Mouse (Mus musculus): Measurements from ENCODE around the gene Ranbp17. TPM values are rescaled to one million over a fixed set of nuclear protein-coding genes. Genes with fewer than 3 reads are reported as not detected.
A peak's percentile ranks its signal among the peaks of the same experiment; 100 is the strongest.

The Ranbp17 gene
- 1 to 10 TPM; 7.4 to 7.6 TPM for total RNA-seq (2021)
- long read RNA-seq, experiment 1, full-length matches to known transcripts: 5 of 8 reads
- long read RNA-seq, experiment 1, partial matches to known transcripts: 0 of 8 reads
- long read RNA-seq, experiment 1, other reads (novel, unspliced or antisense): 3 of 8 reads
- long read RNA-seq, experiment 2, full-length matches to known transcripts: 1 of 3 reads
- long read RNA-seq, experiment 2, partial matches to known transcripts: 0 of 3 reads
- long read RNA-seq, experiment 2, other reads (novel, unspliced or antisense): 2 of 3 reads

- H3K4me3 ChIP-seq: peak within 1 kb of the TSS; percentile 94
- peak; percentile 41 to 43 for DNase-seq (ENCODE audit: extremely low spot score in 1 of 2, low spot score in 2 of 2)
- TF ChIP-seq CTCF (IDR thresholded peaks at IDR 0.05): no peak
- H3K27ac ChIP-seq: peak within 1 kb of the TSS; percentile 73
- intact Hi-C loops (cut with DNase I): no loop called here
Measured at GRCm38 (mm10) chr11:33513376-33513991, at the start of gene Ranbp17. Ranbp17 (minus strand) TSS chr11:33513746.

DNA sequence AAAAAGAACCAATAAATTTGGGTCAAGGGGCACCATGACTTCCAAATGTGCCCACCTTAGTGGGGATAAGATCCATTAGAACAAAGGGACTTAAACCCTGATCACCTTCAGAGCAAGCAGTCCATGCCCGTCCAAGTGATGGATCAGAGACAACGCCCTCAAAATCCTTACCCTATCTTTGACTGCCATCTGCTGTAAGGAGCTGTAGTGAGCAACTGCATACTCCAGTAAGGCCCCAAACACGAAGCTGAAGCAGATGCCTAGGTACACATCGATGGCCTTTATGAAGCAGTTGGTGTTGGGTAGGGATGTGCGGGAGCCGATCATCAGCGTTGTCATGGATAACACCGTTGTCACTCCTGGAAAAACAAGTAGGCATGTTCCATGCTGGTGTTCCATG, 40.6 kb upstream of the Ranbp17 start:
- no peak overlapping the region for H3K4me3 ChIP-seq
- no peak for DNase-seq (ENCODE audit: extremely low spot score in 1 of 2, low spot score in 2 of 2)
- H3K27ac ChIP-seq: no peak overlapping the region
- intact Hi-C loops (cut with DNase I): loop anchor here (1.0 kb wide), 1 partner anchor 378 kb away; no protein-coding TSS in a partner anchor
- TF ChIP-seq CTCF (IDR thresholded peaks at IDR 0.05): peak; percentile 56

- intact Hi-C loops (cut with DNase I): no loop called here
- H3K27ac ChIP-seq: no peak overlapping the region
- no peak for TF ChIP-seq CTCF (IDR thresholded peaks at IDR 0.05)
- H3K4me3 ChIP-seq: no peak overlapping the region
- no peak for DNase-seq (ENCODE audit: extremely low spot score in 1 of 2, low spot score in 2 of 2)
Measured at GRCm38 (mm10) chr11:33550861-33551560, 37.5 kb upstream of the Ranbp17 start.

- no peak for TF ChIP-seq CTCF (IDR thresholded peaks at IDR 0.05)
- no peak for DNase-seq (ENCODE audit: extremely low spot score in 1 of 2, low spot score in 2 of 2)
- intact Hi-C loops (cut with DNase I): no loop called here
- no peak overlapping the region for H3K27ac ChIP-seq
- H3K4me3 ChIP-seq: no peak overlapping the region
Measured at GRCm38 (mm10) chr11:33547386-33547785, 33.8 kb upstream of the Ranbp17 start.

DNA sequence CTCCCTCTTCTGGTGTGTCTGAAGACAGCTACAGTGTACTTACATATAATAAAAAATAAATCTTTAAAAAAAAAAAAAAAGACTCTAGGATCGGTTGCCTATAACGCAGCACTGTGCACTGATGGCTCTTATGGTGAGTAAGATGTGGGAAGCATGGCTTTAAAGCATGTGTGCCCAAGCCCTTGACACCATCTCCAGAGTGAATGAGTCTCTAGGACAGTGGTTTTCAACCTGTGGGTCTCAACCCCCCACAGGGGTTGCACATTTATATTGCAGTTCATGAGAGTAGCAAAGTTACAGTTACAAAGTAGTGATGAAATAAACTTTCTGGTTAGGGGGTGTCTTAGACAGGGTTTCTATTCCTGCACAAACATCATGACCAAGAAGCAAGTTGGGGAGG, 31.4 kb upstream of the Ranbp17 start:
- DNase-seq (ENCODE audit: extremely low spot score in 1 of 2, low spot score in 2 of 2): no peak
- no peak for TF ChIP-seq CTCF (IDR thresholded peaks at IDR 0.05)
- H3K4me3 ChIP-seq: no peak overlapping the region
- no peak overlapping the region for H3K27ac ChIP-seq
- intact Hi-C loops (cut with DNase I): no loop called here

DNA sequence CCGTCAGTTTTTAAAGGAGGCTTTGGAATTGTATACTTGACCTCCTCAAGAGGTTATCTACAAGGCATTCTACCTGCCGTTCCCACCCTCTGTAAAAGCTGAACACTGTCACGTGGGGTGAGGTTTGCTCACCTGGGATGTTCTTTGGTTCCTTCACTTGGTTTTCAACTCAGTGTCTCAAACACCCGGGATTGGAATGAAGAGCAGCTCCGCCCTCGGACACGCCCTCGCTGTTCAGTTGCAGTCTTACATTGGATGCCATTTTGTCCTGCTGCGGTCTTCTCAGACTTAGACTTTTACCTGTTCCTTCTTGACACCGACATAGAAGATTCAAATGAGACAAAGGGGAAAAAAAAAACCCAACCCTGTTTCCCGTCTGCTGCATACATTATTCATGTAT, 30.6 kb upstream of the Ranbp17 start:
- no peak overlapping the region for H3K4me3 ChIP-seq
- no peak for TF ChIP-seq CTCF (IDR thresholded peaks at IDR 0.05)
- no peak overlapping the region for H3K27ac ChIP-seq
- DNase-seq (ENCODE audit: extremely low spot score in 1 of 2, low spot score in 2 of 2): no peak
- intact Hi-C loops (cut with DNase I): no loop called here

GRCm38 (mm10) chr11:33537390-33538125, 24.0 kb upstream of the Ranbp17 start:
- Histone ChIP-seq H3K27ac (no peak overlapping the region), H3K4me3 (no peak overlapping the region)
- TF ChIP-seq CTCF (IDR thresholded peaks at IDR 0.05): no peak
- intact Hi-C loops (cut with DNase I): no loop called here
- no peak for DNase-seq (ENCODE audit: extremely low spot score in 1 of 2, low spot score in 2 of 2)

DNA sequence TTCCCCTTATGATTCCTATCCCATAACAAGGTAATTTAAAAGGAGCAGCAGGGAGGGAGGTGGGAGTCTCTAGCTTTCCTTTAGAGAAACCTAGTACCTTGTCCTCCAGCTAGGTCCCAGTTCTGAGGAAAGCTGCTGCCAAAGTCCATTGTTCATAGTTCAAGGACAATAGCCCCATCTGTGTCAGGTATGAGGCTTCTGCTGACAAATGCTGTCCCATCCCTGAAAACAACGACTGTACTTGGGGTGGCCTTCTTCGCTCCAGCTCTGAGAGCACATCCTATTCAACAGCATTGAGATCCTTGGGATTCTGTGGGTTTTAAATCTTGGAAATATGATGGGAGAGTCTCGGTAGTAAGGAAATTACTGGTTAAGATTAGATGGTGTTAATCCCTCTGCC, 23.1 kb upstream of the Ranbp17 start:
- no peak overlapping the region for H3K4me3 ChIP-seq
- intact Hi-C loops (cut with DNase I): no loop called here
- H3K27ac ChIP-seq: no peak overlapping the region
- TF ChIP-seq CTCF (IDR thresholded peaks at IDR 0.05): no peak
- no peak for DNase-seq (ENCODE audit: extremely low spot score in 1 of 2, low spot score in 2 of 2)

GRCm38 (mm10) chr11:33534541-33534940, 21.0 kb upstream of the Ranbp17 start:
- Histone ChIP-seq H3K4me3 (no peak overlapping the region), H3K27ac (no peak overlapping the region)
- intact Hi-C loops (cut with DNase I): no loop called here
- TF ChIP-seq CTCF (IDR thresholded peaks at IDR 0.05): no peak
- no peak for DNase-seq (ENCODE audit: extremely low spot score in 1 of 2, low spot score in 2 of 2)

- Histone ChIP-seq H3K4me3 (no peak overlapping the region), H3K27ac (no peak overlapping the region)
- intact Hi-C loops (cut with DNase I): no loop called here
- no peak for TF ChIP-seq CTCF (IDR thresholded peaks at IDR 0.05)
- DNase-seq (ENCODE audit: extremely low spot score in 1 of 2, low spot score in 2 of 2): no peak
Measured at GRCm38 (mm10) chr11:33533577-33533976, 20.0 kb upstream of the Ranbp17 start.

DNA sequence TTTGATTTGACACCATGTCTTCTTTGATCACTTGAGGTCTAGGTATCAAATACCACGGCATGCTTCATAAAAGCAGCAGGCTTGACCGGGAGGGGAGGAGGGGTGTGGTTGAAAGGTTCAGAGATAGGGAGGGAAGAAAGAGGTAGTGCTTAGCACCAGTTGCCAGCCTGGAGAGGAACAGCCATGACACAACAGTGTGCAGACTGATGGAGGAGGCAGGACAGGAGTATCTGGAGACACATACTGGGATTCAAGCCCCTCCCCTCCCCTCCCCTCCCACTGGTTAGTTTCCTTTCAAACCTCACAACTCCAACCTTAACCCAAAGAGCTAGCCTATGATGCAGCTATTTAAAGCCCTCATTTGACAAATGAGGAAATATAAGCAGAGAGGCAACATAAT, 16.0 kb upstream of the Ranbp17 start:
- TF ChIP-seq CTCF (IDR thresholded peaks at IDR 0.05): no peak
- DNase-seq (ENCODE audit: extremely low spot score in 1 of 2, low spot score in 2 of 2): no peak
- Histone ChIP-seq H3K27ac (no peak overlapping the region), H3K4me3 (no peak overlapping the region)
- intact Hi-C loops (cut with DNase I): no loop called here
